Mouse (Mus musculus) E14TG2a.4 (cell line): Measurements from ENCODE around the gene Cir1.

Experiments used
- H3K27me3 ChIP-seq: 2 replicates; pipeline ENCODE4 v1.6.1; 2014; ENCODE audit warnings: low read length, control low read depth; ENCODE audit not compliant: insufficient read depth
- H3K36me3 ChIP-seq: 2 replicates; pipeline ENCODE4 v1.6.1; 2014; ENCODE audit warnings: low read length, control low read depth; ENCODE audit not compliant: insufficient read depth
- H3K4me1 ChIP-seq: replicated peaks from 2 replicates; pipeline ENCODE4 v1.6.1; 2014; ENCODE audit warnings: low read depth, low read length, control low read depth
- H3K4me3 ChIP-seq: replicated peaks from 2 replicates; pipeline ENCODE4 v1.5.1; 2014; ENCODE audit warnings: mild to moderate bottlenecking, low read length
- H3K9me3 ChIP-seq: 2 replicates; pipeline ENCODE4 v1.6.1; 2014; ENCODE audit warnings: low read length, control low read depth
- CTCF ChIP-seq: conservative IDR thresholded peaks from 2 replicates; pipeline ENCODE4 v1.5.1; 2014; ENCODE audit warnings: low read length
- NANOG ChIP-seq: IDR thresholded peaks from 2 replicates; pipeline ENCODE4 v1.6.1; 2014; ENCODE audit warnings: borderline replicate concordance, low read length, mixed read lengths
- POU5F1 ChIP-seq: IDR thresholded peaks from 2 replicates; pipeline ENCODE4 v1.6.1; 2014; ENCODE audit warnings: low read length, borderline replicate concordance

Cir1 gene

DNA sequence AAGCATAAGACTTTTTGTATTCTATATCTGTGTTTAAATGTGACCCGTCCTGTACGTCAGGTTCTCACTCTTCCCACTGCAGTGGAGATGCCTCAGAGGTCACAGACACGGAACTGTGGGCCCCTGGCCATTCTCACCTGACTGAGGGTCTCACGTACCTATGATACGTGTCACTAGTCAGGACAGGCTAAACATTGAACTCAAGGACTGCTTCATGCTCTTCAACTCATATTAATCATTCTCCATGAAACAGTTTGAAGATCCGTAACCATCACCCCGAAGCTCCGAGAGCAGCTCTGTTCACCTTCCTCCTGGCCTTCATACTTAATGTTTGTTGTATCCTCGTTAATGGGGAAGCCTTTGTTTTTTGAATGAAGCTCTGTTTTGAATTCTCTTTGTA is 4.9 kb upstream of the Cir1 start:
- H3K4me3 ChIP-seq: no peak overlapping the region
- H3K36me3 ChIP-seq: peaks cover 18% of the 10 kb centered on the region
- peaks cover 20% of the 10 kb centered on the region for H3K4me1 ChIP-seq
- H3K9me3 ChIP-seq: no peaks in the 10 kb centered on the region
- no peaks in the 10 kb centered on the region for H3K27me3 ChIP-seq
- no peak for TF ChIP-seq POU5F1

DNA sequence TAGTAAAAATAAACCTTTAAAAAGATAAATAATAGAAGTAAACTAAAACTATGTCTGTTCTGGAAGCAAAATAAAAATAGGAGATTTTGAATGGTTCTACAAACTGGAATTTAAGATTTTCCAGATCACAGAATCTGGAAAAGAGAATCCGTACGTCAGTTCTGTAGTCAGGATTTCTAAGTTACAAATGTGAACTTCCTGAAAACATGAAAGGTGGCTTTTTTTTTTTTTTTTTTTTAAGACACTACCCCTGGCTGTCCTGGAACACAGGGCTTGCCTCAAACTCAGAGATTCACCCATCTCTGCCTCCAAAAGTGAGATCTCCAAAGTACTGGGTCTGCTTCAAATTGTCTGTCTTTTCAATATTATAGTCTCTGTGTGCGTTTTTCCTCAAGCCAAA is 1.8 kb upstream of the Cir1 start:
- H3K27me3 ChIP-seq: no peaks in the 10 kb centered on the region
- TF ChIP-seq NANOG (no peak), POU5F1 (no peak), CTCF (no peak)
- H3K9me3 ChIP-seq: no peaks in the 10 kb centered on the region
- no peak overlapping the region for H3K4me3 ChIP-seq
- peaks cover 28% of the 10 kb centered on the region for H3K36me3 ChIP-seq
- peaks cover 27% of the 10 kb centered on the region for H3K4me1 ChIP-seq

DNA sequence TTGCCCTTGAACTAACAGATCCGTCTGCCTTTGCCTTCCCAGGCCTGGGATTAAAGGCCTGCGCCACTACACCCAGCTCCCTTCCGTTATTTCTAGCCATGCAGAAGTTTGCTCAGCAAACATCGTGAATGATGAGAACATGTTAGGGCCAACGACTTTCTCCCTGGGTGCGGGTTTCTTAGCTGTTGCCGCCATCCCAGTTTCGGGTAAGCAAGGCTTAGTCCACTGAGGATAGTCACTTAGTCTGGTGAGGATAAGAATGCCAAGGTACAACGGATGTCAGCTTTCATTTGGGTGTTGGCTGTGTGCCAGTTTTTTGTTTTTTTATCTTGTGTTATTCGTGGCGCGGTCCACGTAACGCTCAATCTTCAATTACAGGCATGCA is 608 bp upstream of the Cir1 start:
- peaks cover 33% of the 10 kb centered on the region for H3K36me3 ChIP-seq
- H3K27me3 ChIP-seq: no peaks in the 10 kb centered on the region
- peak overlapping the region; percentile 100 for H3K4me3 ChIP-seq
- H3K9me3 ChIP-seq: no peaks in the 10 kb centered on the region
- no peak for TF ChIP-seq CTCF
- TF ChIP-seq NANOG: no peak
- no peak for TF ChIP-seq POU5F1
- H3K4me1 ChIP-seq: peaks cover 27% of the 10 kb centered on the region

DNA sequence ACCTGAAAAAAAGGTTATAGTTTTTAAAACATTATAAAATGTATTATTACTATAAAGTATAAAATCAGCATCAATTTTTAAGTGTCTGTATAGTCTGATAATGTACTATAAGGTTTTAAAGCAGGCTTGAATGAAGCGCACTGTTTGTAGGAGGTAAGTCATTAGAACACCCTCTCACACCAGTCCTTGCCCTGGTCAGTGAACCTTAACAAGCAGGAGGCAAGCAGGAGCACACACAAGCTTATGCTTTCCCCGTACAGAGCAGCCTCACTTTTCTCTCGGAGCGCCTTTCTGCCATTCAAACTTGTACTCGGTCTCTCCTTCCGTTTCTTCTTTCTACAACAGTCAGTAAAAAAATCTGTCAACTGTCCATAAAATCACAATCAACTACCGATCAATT is 6.5 kb downstream of the Cir1 start:
- H3K27me3 ChIP-seq: no peaks in the 10 kb centered on the region
- no peak for TF ChIP-seq NANOG
- no peak for TF ChIP-seq POU5F1
- no peak for TF ChIP-seq CTCF
- H3K4me3 ChIP-seq: no peak overlapping the region
- H3K4me1 ChIP-seq: 0 out of 2 replicates have a peak, but pooled peaks cover 3% of the 10 kb centered on the region
- no peaks in the 10 kb centered on the region for H3K9me3 ChIP-seq
- H3K36me3 ChIP-seq: peaks cover 84% of the 10 kb centered on the region

DNA sequence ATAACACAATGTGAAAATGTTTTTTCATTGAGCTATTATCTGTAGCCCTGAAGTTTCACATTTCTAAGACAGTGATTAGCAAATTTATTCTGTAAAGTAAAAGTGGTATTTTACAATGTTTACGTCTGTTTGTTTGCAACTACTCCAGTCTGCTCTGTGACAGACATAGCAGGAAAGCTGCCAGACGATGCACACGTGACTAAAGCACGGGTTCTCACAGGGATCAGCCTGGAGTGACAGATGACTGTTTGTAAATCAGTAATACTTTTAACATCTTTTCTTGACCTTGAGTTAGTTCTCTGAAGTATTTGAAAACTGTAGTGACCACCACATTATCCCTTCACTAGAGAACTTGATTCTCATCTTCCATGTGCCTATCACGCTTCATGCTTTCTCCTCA is 8.0 kb downstream of the Cir1 start:
- no peak overlapping the region for H3K4me3 ChIP-seq
- no peaks in the 10 kb centered on the region for H3K27me3 ChIP-seq
- H3K36me3 ChIP-seq: peaks cover 79% of the 10 kb centered on the region
- H3K9me3 ChIP-seq: no peaks in the 10 kb centered on the region
- TF ChIP-seq CTCF (no peak), POU5F1 (no peak), NANOG (no peak)
- H3K4me1 ChIP-seq: no peaks in the 10 kb centered on the region

DNA sequence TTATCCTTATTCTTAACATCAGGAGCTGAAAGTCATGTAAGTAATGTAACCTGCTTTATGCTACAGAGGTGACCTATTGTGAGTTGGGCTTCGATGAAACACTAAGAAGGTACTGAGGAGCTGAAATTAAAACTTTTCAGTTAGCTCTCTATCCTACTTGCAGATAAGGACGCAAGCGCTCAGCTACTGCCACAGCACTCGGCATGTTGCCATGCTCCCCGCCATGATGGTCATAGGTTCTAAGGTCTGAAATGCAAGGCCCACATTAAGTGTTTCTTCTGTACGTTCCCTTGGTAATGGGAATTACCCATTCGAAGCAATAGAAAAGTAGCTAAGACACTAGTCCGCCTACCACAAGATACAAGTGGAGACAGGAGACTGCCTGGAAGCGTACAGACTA is 9.8 kb downstream of the Cir1 start:
- no peaks in the 10 kb centered on the region for H3K27me3 ChIP-seq
- H3K9me3 ChIP-seq: no peaks in the 10 kb centered on the region
- H3K36me3 ChIP-seq: peaks cover 67% of the 10 kb centered on the region
- H3K4me3 ChIP-seq: no peak overlapping the region
- no peak for TF ChIP-seq CTCF
- TF ChIP-seq POU5F1: no peak
- TF ChIP-seq NANOG: no peak
- no peaks in the 10 kb centered on the region for H3K4me1 ChIP-seq

DNA sequence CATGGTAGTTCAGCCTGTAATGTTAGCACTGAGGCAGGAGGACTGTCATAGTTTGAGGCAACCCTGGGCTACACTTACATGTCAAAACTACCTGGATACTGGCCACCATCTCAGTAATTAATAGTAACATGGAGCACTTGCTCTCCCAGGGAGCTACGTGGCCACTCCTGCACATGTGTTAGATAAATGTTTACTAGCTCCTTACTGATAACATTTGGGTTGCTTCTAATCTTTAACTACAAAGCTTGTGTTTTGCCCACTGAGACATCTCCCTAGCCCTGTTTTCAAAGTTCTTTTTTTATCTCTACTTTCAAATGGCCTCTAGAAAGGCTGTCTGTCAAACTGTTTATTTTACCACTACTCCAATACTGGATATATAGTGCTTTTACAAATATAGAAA is 10.5 kb downstream of the Cir1 start:
- Histone ChIP-seq H3K27me3 (no peaks in the 10 kb centered on the region), H3K4me1 (no peaks in the 10 kb centered on the region), H3K4me3 (no peak overlapping the region), H3K9me3 (no peaks in the 10 kb centered on the region), H3K36me3 (peaks cover 61% of the 10 kb centered on the region)
- TF ChIP-seq POU5F1 (no peak), CTCF (no peak), NANOG (no peak)

DNA sequence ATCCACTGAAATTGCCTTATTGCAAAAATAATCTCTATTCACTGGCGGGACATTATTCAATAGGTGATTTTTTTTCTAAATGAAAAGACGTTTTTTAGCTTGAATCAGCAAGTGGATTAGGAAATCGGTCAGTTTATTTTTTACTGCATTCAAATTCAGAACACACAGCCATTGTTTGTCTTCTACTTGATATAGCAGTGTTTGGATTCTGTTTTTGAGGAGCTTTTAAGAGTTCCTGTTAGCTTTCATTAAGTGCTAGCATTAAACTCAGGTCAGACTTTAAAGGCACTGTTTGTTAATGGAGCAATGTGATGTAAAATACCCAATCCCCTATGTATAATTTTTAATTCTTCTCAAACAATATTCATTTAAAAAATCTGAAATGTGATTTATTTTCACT is 13.7 kb downstream of the Cir1 start:
- TF ChIP-seq POU5F1 (no peak), CTCF (no peak), NANOG (no peak)
- no peaks in the 10 kb centered on the region for H3K27me3 ChIP-seq
- H3K36me3 ChIP-seq: peaks cover 54% of the 10 kb centered on the region
- no peaks in the 10 kb centered on the region for H3K9me3 ChIP-seq
- peaks cover 5% of the 10 kb centered on the region for H3K4me1 ChIP-seq
- no peak overlapping the region for H3K4me3 ChIP-seq

DNA sequence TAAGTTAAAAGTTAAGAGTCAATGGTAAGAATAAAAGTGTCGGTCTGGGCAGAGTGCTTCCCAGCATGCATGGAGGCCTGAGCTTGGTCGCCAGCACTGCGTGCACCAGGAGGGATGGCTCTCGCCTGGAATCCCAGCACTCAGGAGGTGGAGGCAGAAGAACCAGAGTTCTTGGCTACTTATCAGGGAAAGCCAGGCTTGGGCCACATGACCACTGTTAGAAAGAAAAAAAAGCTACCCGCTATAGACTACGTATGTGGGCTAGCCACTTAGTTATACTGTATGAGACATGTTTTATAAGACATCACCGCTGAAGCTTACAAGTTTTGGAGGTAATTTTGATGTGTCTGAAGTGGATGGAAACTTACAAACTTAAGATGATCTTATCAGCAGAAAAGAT is 14.3 kb downstream of the Cir1 start:
- H3K9me3 ChIP-seq: no peaks in the 10 kb centered on the region
- H3K4me1 ChIP-seq: peaks cover 5% of the 10 kb centered on the region
- no peak for TF ChIP-seq CTCF
- no peak for TF ChIP-seq NANOG
- TF ChIP-seq POU5F1: no peak
- H3K27me3 ChIP-seq: no peaks in the 10 kb centered on the region
- H3K36me3 ChIP-seq: peaks cover 47% of the 10 kb centered on the region
- no peak overlapping the region for H3K4me3 ChIP-seq
